Mouse (Mus musculus): ENCODE data around the gene Whrn. TPM values are rescaled to one million over a fixed set of nuclear protein-coding genes. Genes with fewer than 3 reads are reported as not detected.

The Whrn gene
- total RNA-seq, 2 experiments from 2014 or later, result 24.9 to 26.6 TPM

- DNase-seq (ENCODE audit: low spot score in 2 of 2), result no peak
These were observed 43.2 kb downstream of the Whrn start for GRCm38 (mm10) chr4:63452555-63452954.

- peak in 1 of 2 experiments; percentile 18 for DNase-seq (ENCODE audit: low spot score in 2 of 2)
These were observed 45.2 kb downstream of the Whrn start for GRCm38 (mm10) chr4:63450551-63450950.

- DNase-seq (ENCODE audit: low spot score in 2 of 2), result no peak
These were observed 51.3 kb downstream of the Whrn start for GRCm38 (mm10) chr4:63444362-63445066.

- DNase-seq (ENCODE audit: low spot score in 2 of 2), result no peak
These were observed 52.7 kb downstream of the Whrn start for GRCm38 (mm10) chr4:63443101-63443500.

- DNase-seq (ENCODE audit: low spot score in 2 of 2), result no peak
These were observed 54.2 kb downstream of the Whrn start for GRCm38 (mm10) chr4:63441616-63442015.

GRCm38 (mm10) chr4:63440262-63440661 lies 55.5 kb downstream of the Whrn start:
- DNase-seq (ENCODE audit: low spot score in 2 of 2), result no peak

- no peak for DNase-seq (ENCODE audit: low spot score in 2 of 2)
These were observed 57.8 kb downstream of the Whrn start for GRCm38 (mm10) chr4:63437968-63438367.

GRCm38 (mm10) chr4:63437119-63437815 lies 58.5 kb downstream of the Whrn start:
- no peak for DNase-seq (ENCODE audit: low spot score in 2 of 2)

GRCm38 (mm10) chr4:63435402-63435801 lies 60.4 kb downstream of the Whrn start:
- DNase-seq (ENCODE audit: low spot score in 2 of 2), result no peak

- DNase-seq (ENCODE audit: low spot score in 2 of 2), result no peak
These were observed 64.7 kb downstream of the Whrn start for GRCm38 (mm10) chr4:63431098-63431497.

- no peak for DNase-seq (ENCODE audit: low spot score in 2 of 2)
These were observed 65.4 kb downstream of the Whrn start for GRCm38 (mm10) chr4:63430357-63430756.

- no peak for DNase-seq (ENCODE audit: low spot score in 2 of 2)
These were observed 69.5 kb downstream of the Whrn start for GRCm38 (mm10) chr4:63426308-63426707.

GRCm38 (mm10) chr4:63423811-63424210 lies 72.0 kb downstream of the Whrn start:
- DNase-seq (ENCODE audit: low spot score in 2 of 2), result no peak

- no peak for DNase-seq (ENCODE audit: low spot score in 2 of 2)
These were observed 72.6 kb downstream of the Whrn start for GRCm38 (mm10) chr4:63423231-63423630.

GRCm38 (mm10) chr4:63420143-63420920 lies 75.5 kb downstream of the Whrn start:
- peak in 1 of 2 experiments; percentile 50 for DNase-seq (ENCODE audit: low spot score in 2 of 2)

- no peak for DNase-seq (ENCODE audit: low spot score in 2 of 2)
These were observed 77.5 kb downstream of the Whrn start for GRCm38 (mm10) chr4:63418270-63418669.

GRCm38 (mm10) chr4:63417318-63417957 lies 78.4 kb downstream of the Whrn start:
- peak; percentile 84 to 87 for DNase-seq (ENCODE audit: low spot score in 2 of 2)

GRCm38 (mm10) chr4:63414951-63415350 lies 80.8 kb downstream of the Whrn start:
- DNase-seq (ENCODE audit: low spot score in 2 of 2), result no peak

- no peak for DNase-seq (ENCODE audit: low spot score in 2 of 2)
These were observed 84.6 kb downstream of the Whrn start for GRCm38 (mm10) chr4:63411222-63411621.

- DNase-seq (ENCODE audit: low spot score in 2 of 2), result peak; percentile 91 to 94
These were observed 85.2 kb downstream of the Whrn start for GRCm38 (mm10) chr4:63410583-63410934.

GRCm38 (mm10) chr4:63409908-63410582 lies 85.7 kb downstream of the Whrn start:
- DNase-seq (ENCODE audit: low spot score in 2 of 2), result peak in 1 of 2 experiments; percentile 57
